Mouse (Mus musculus) E14TG2a.4 (cell line): Measurements from ENCODE around the gene Rbfox1.

Source experiments
- CTCF ChIP-seq: conservative IDR thresholded peaks from 2 replicates; pipeline ENCODE4 v1.5.1; 2014; ENCODE audit warnings: low read length
- POU5F1 ChIP-seq: IDR thresholded peaks from 2 replicates; pipeline ENCODE4 v1.6.1; 2014; ENCODE audit warnings: low read length, borderline replicate concordance

- TF ChIP-seq CTCF: no peak
- no peak for TF ChIP-seq POU5F1
Measured at GRCm38 (mm10) chr16:6079017-6079416, 193.9 kb downstream of the Rbfox1 start.
